Comparison of ENCODE assay signal across 8 mouse cellular contexts in the genomic region with DNA sequence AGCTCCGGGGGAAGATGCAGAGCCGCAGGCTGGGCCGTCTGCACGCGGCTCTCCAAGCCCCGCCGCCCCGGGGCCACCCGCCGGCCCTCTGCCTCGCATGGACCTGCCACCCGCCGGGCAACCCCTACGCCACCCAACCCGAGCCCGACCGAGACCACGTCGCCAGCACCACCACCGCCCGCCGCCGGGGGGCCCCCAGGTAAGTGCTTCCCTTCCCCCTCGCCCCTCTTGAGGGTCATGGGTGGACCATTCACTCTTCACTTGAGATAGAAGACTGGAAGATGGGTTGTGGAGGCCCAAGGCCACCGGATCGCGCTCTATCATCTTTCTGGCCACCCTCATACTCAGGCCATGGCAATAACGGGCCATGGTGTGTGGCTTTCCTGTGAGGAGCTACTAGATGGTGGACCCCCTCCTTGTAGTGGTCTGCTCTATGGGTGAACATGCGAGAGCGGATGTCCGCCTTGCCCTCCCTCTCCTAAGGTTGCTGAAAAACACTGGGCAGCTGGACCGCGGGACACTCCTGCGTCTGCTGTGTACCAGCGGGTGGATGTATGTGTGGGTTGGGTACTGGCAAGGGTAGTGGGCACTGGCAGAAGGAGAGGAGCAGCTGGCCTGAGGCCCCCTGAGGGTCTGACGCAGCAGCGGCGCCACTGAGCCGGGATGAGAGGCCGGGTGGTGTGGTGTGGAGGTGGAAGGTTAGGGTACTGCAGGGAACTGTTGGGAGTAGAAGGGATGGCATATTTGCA. TPM values are rescaled to one million over a fixed set of nuclear protein-coding genes. Genes with fewer than 3 reads are reported as not detected.
A peak's percentile ranks its signal among the peaks of the same experiment; 100 is the strongest.
DNase-seq lines count a peak whose midpoint lies in the region; ATAC-seq and TF ChIP-seq lines count a peak whose summit lies in the region.

No protein-coding gene starts in this region.

- ATAC-seq in forebrain, postnatal 0 days, result peak; percentile 78
- ATAC-seq in limb, embryonic 13.5 days (ENCODE audit: low FRiP score, low read depth), result peak; percentile 29

- H3K4me1 ChIP-seq in forebrain, postnatal 0 days (ENCODE audit: insufficient read depth), result peaks cover 5% of the 10 kb centered on the region; the same call in 1 of the 2 replicates
- peaks cover 8% of the 10 kb centered on the region for H3K4me1 ChIP-seq in limb, embryonic 13.5 days

- peak overlapping the region; percentile 81 for H3K9ac ChIP-seq in forebrain, postnatal 0 days
- peak overlapping the region; percentile 57 for H3K9ac ChIP-seq in limb, embryonic 13.5 days

- H3K36me3 ChIP-seq in forebrain, postnatal 0 days (ENCODE audit: insufficient read depth), result peaks cover 36% of the 10 kb centered on the region
- H3K36me3 ChIP-seq in limb, embryonic 13.5 days, result peaks cover 30% of the 10 kb centered on the region

- H3K27me3 ChIP-seq in forebrain, postnatal 0 days (ENCODE audit: insufficient read depth, low read length), result no peaks in the 10 kb centered on the region
- peaks cover 33% of the 10 kb centered on the region for H3K27me3 ChIP-seq in limb, embryonic 13.5 days

- peak; percentile 57 for TF ChIP-seq CTCF in forebrain, postnatal 0 days (IDR thresholded peaks at IDR 0.05; ENCODE audit: low read depth)

- H3K4me2 ChIP-seq in forebrain, postnatal 0 days (ENCODE audit: low read depth), result peak overlapping the region; percentile 83
- peak overlapping the region; percentile 97 for H3K4me2 ChIP-seq in limb, embryonic 13.5 days (replicated peaks)

- peak overlapping the region; percentile 85 for H3K27ac ChIP-seq in forebrain, postnatal 0 days (ENCODE audit: low read depth, low read length)
- no peak overlapping the region for H3K27ac ChIP-seq in limb, embryonic 13.5 days

- DNase-seq in left cerebral cortex, adult 18-20 months (ENCODE audit: low spot score in 2 of 2), result peak; percentile 41 to 51
- no peak for DNase-seq in left cerebral cortex, adult 11 months (ENCODE audit: low spot score)
- DNase-seq in cerebellum, adult 8-10 months, result peak; percentile 72
- DNase-seq in forebrain, postnatal 0 days, result peak; percentile 65
- DNase-seq in right cerebral cortex, postnatal 14 days, result peak; percentile 65
- DNase-seq in spleen, postnatal 10 days (ENCODE audit: low spot score in 2 of 2), result no peak
- no peak for DNase-seq in thymus, postnatal 10 days (ENCODE audit: low spot score in 2 of 2)

- H3K4me3 ChIP-seq in forebrain, postnatal 0 days (ENCODE audit: low read depth, low read length), result peak overlapping the region; percentile 71
- H3K4me3 ChIP-seq in limb, embryonic 13.5 days, result peak overlapping the region; percentile 48

- 7% methylated on average over 40 of the region's 40 CpGs for WGBS in forebrain, postnatal 0 days
- 8% methylated on average over 40 of the region's 40 CpGs for WGBS in limb, embryonic 13.5 days

- no peaks in the 10 kb centered on the region for H3K9me3 ChIP-seq in forebrain, postnatal 0 days (ENCODE audit: low read length)
- H3K9me3 ChIP-seq in limb, embryonic 13.5 days, result peaks cover 6% of the 10 kb centered on the region; the same call in 1 of the 2 replicates

RNA-seq across cellular contexts. Expression of a gene that starts 6.7 kb away (rescaled TPM):
- 10 to 100 TPM; 53.7 to 57.3 TPM for total RNA-seq in left cerebral cortex, adult 18-20 months (2021)
- 24.1 and 35.0 TPM in 2 replicates for total RNA-seq in forebrain, postnatal 0 days (2014; rRNA removed)
- 90.0 and 95.7 TPM in 2 replicates for polyA plus RNA-seq in forebrain, postnatal 0 days (2015; fragmentation: Nextera tagmentation; extraction: Ambion mirVana)
- polyA plus RNA-seq in limb, embryonic 13.5 days (2015; fragmentation: Nextera tagmentation; extraction: Ambion mirVana), result 81.5 and 83.9 TPM in 2 replicates

RNA-seq across cellular contexts. Expression of a gene that starts 6.7 kb away (rescaled TPM):
- total RNA-seq in left cerebral cortex, adult 18-20 months (2021), result 10 to 100 TPM; 41.2 to 46.1 TPM
- total RNA-seq in forebrain, postnatal 0 days (2014; rRNA removed), result 59.3 and 71.1 TPM in 2 replicates
- polyA plus RNA-seq in forebrain, postnatal 0 days (2015; fragmentation: Nextera tagmentation; extraction: Ambion mirVana), result 63.8 and 72.5 TPM in 2 replicates
- 17.7 TPM in 2 replicates for polyA plus RNA-seq in limb, embryonic 13.5 days (2015; fragmentation: Nextera tagmentation; extraction: Ambion mirVana)

RNA-seq across cellular contexts. Expression of a gene that starts 8.2 kb away (rescaled TPM):
- 10 to 100 TPM; 60.0 to 64.6 TPM for total RNA-seq in left cerebral cortex, adult 18-20 months (2021)
- total RNA-seq in forebrain, postnatal 0 days (2014; rRNA removed), result 4.4 and 5.6 TPM in 2 replicates
- 21.5 and 28.0 TPM in 2 replicates for polyA plus RNA-seq in forebrain, postnatal 0 days (2015; fragmentation: Nextera tagmentation; extraction: Ambion mirVana)
- 0.55 and 0.77 TPM in 2 replicates for polyA plus RNA-seq in limb, embryonic 13.5 days (2015; fragmentation: Nextera tagmentation; extraction: Ambion mirVana)

RNA-seq across cellular contexts. Expression of a gene that starts 13.2 kb away (rescaled TPM):
- under 1 TPM in 1 of 2 experiments, not detected in 1; 0.49 TPM for total RNA-seq in left cerebral cortex, adult 18-20 months (2021)
- total RNA-seq in forebrain, postnatal 0 days (2014; rRNA removed), result 0.23 TPM in 1 of 2 replicates, not detected in the other
- 0.21 and 0.31 TPM in 2 replicates for polyA plus RNA-seq in forebrain, postnatal 0 days (2015; fragmentation: Nextera tagmentation; extraction: Ambion mirVana)
- polyA plus RNA-seq in limb, embryonic 13.5 days (2015; fragmentation: Nextera tagmentation; extraction: Ambion mirVana), result 0.36 TPM in 1 of 2 replicates, not detected in the other

RNA-seq across cellular contexts. Expression of a gene that starts 13.8 kb away (rescaled TPM):
- 10 to 100 TPM in 1 of 2 experiments, 1 to 10 TPM in 1; 9.5 to 11.2 TPM for total RNA-seq in left cerebral cortex, adult 18-20 months (2021)
- total RNA-seq in forebrain, postnatal 0 days (2014; rRNA removed), result 10.3 and 10.9 TPM in 2 replicates
- polyA plus RNA-seq in forebrain, postnatal 0 days (2015; fragmentation: Nextera tagmentation; extraction: Ambion mirVana), result 15.2 and 16.8 TPM in 2 replicates
- 30.8 and 32.2 TPM in 2 replicates for polyA plus RNA-seq in limb, embryonic 13.5 days (2015; fragmentation: Nextera tagmentation; extraction: Ambion mirVana)

Comparison
In these comparisons a context has a peak if more than half of its experiments do, and no peak if none do; other contexts are left out.
1. DNase-seq: peak in left cerebral cortex, adult 18-20 months (2 of 2), cerebellum, adult 8-10 months (single experiment), forebrain, postnatal 0 days (single experiment) and right cerebral cortex, postnatal 14 days (single experiment); none in left cerebral cortex, adult 11 months (single experiment), spleen, postnatal 10 days (0 of 2) and thymus, postnatal 10 days (0 of 2).